Mouse (Mus musculus): ENCODE measurements around the gene Cmtm5.

GRCm38 (mm10) chr14:54930431-54930830 lies 5.6 kb upstream of the Cmtm5 start:
- TF ChIP-seq CTCF (IDR thresholded peaks at IDR 0.05; ENCODE audit: control insufficient read depth, insufficient read depth, insufficient read length): no peak
- no peak for TF ChIP-seq USF1 (IDR thresholded peaks at IDR 0.05; ENCODE audit: low read depth)
- no peak for TF ChIP-seq MAX (IDR thresholded peaks at IDR 0.05)
- no peak for TF ChIP-seq CEBPB (IDR thresholded peaks at IDR 0.05; ENCODE audit: low read depth)
- no peak for TF ChIP-seq MYOD1 (IDR thresholded peaks at IDR 0.05; ENCODE audit: control insufficient read depth, insufficient read length, low read depth)
- TF ChIP-seq MYOG (IDR thresholded peaks at IDR 0.05; ENCODE audit: control insufficient read depth, extremely low read depth, insufficient read length): no peak

Measured in C2C12 (cell line).